Mouse (Mus musculus) ovary, adult 18-20 months (tissue): ENCODE data around the gene Dnaaf5.
A peak's percentile ranks its signal among the peaks of the same experiment; 100 is the strongest.

Experiments used
- DNase-seq: peaks from one replicate; pipeline ENCODE4 v3.0.0; 2022; ENCODE audit warnings: low spot score, mixed read lengths

Gene Dnaaf5

DNA sequence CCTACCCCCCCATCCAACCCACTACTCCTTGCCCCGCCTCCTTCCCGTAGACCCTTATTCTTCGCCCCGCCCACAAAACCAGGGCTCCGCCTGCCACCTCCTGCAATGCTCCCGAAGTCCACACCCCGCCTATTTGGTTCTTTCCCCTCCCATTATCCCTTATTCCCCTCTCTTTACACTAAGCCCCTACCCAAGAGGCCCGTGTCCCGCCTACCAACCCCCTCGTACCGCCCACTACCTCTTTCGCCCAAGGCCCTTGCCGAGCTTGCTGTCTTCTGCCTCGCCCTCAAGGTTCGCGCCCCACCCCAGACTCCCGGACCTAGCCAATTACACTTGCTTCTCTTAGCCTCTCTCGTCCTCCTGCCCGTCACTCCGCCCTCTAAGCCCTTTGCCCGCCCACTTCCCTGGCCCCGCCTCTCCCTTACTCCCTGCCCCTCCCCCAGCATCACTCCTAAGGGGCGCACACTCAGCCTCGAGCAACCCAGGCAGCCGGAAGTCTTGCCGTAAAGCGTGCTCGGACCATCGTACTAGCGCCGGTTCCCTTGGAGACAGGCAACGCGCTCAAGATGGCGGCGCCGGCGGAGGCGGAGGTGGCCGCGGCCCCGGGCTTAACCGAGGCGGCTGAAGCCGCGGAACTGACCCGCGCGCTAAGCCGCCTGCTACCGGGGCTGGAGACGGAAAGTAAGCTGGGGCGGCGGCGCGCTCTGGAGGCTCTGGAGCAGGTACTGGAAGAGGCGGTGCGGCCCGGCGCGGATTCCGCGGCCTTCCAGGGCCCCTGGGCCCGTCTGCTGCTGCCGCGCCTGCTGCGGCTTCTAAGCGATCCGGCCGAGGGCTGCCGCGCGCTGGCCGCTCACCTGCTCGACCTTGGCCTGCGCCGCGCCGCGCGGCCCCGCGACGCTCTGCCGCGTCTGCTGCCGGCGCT, at the start of gene Dnaaf5, which contains the start of gene Prkar1b:
Gene Dnaaf5, plus strand, starts transcription at position 543 of the 922 bp plus-strand sequence.
Gene Prkar1b, minus strand, starts transcription at position 321 of the 922 bp plus-strand sequence.
- peak; percentile 97 for DNase-seq

DNA sequence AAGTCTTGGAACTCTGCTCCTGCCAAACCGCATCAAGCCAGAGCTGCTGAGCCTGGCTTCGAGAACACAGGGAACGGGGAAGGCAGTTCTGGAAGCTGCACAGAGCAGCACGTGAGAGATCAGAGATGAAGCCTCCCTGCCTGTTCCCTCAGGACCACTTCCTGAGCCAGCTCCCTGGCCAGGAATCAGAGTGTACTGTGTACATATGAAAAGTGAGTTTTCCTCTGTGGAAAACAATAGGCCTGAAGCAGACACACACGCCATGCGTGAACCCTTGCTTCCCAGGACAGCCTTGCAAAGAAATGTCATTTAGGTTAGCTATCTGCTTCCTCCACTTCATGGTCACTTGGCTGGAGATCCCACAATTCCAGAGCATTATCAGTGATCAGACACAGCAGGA, 48.2 kb upstream of the Dnaaf5 start:
- no peak for DNase-seq

DNA sequence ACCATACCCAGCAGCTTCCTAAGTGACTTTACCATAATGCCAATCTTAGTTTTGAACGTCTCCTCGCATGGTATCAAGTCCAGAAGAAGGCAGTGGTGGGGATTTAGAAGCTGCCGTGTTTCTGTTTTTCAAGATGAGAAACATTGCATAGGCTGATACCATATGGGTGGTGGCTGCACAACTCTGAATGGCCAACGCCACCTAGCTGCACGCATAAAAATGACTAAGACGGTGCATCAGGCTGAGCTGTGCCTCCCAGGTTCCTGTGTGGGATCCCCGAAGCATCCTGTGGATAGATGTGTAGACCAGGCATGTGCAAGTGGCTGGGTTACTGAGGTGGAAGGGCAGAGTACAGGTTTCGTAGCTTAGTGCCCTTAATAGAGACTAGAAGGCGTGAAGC, 42.2 kb upstream of the Dnaaf5 start:
- DNase-seq, result no peak

DNA sequence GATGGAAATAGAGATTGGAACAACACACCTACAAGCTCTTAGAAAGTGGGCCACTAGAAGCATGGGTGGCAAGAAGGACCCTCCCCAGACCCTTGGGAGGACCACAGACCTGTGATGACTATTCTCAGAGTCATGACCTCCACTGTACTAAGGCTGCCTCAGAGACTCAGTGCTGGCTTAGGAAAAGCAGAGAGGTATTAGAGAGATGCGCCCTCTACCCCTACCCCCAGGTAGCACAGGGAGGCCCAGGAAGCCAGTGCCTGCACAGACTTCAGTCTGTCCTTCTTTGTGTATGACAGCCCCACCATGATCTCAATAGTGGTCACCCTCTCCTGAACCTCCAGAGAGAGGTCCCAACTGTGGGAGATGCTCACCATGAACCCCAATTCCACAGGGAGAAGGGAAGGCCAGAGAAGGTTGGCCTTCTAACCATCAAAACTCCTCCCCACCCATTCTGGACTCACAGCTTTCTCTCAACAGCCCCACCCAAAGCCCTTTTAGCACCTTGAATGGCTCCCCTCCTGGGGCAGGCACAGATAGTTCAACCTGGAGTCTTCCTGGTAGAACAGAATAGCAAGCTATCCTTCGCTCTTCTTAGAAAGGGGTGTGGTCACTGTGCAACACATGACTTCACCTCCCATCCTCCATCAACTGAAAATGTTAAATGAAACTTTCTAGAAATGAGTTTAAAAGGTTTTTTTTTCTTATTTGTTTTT, 39.7 kb upstream of the Dnaaf5 start:
- no peak for DNase-seq

DNA sequence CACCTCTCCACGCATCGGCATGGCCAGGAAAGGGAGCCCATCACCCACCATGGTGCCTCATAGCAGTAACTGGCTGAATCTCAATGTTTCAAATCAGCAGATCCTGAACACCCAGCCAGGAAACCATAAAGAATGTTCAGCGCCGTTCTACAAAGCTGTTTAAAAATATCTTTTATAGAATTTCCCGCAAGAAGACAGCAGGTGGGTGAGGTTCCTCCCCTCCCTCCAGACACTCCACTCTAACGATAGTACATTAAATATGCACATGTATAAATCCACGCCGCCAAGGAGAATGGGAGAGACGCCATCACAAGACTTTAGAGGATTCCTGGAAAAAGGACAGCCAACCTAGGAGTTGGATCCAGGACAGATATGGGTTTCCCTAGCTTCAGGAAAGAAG, 38.0 kb upstream of the Dnaaf5 start:
- no peak for DNase-seq

GRCm38 (mm10) chr5:139112418-139112817, 37.6 kb upstream of the Dnaaf5 start:
- no peak for DNase-seq

GRCm38 (mm10) chr5:139114876-139115275, 35.1 kb upstream of the Dnaaf5 start:
- DNase-seq, result no peak

- no peak for DNase-seq
Observed at GRCm38 (mm10) chr5:139115507-139115906, 34.5 kb upstream of the Dnaaf5 start.

DNA sequence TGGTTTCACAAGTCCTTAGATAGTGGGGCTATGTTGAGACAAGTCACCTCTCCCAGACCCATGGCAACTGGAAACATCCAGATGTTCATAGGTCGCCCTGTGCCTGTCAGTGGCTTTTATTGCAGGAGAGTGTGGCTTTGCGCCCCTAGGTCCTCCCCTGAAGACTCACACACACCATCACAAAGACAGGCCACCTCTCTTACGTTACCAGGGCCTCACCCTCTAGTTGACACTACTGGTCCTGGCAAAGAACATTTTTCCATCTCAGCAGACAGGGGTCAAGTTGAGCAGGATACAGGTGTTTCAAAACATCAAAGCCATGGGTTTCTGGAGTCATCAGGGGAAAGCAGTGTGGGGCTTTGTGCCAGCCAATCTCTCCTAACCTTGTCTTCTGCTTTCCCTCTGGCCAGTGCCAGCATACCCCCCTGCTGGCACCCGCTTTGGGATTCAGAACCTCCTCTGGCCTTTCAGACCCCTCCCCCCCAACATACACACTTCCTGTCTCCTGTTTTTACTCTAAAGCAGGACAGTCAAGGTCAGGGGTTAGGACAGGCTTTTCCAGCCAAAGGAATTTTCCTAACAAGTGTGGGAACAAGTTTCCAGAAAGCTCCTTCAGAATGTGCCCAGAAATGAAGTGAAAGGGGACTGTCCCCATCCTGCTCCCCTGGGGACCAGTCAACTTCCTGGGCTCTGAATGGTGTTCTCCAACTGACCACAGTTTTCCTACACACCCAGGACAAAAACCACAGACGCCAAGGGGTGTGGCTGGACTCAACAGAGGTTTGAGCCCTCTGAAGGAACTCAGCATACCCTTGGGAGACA, 31.7 kb upstream of the Dnaaf5 start:
- DNase-seq, result no peak

- no peak for DNase-seq
Observed at GRCm38 (mm10) chr5:139118961-139119276, 31.1 kb upstream of the Dnaaf5 start.

- DNase-seq, result no peak
Observed at GRCm38 (mm10) chr5:139125717-139126116, 24.3 kb upstream of the Dnaaf5 start.

DNA sequence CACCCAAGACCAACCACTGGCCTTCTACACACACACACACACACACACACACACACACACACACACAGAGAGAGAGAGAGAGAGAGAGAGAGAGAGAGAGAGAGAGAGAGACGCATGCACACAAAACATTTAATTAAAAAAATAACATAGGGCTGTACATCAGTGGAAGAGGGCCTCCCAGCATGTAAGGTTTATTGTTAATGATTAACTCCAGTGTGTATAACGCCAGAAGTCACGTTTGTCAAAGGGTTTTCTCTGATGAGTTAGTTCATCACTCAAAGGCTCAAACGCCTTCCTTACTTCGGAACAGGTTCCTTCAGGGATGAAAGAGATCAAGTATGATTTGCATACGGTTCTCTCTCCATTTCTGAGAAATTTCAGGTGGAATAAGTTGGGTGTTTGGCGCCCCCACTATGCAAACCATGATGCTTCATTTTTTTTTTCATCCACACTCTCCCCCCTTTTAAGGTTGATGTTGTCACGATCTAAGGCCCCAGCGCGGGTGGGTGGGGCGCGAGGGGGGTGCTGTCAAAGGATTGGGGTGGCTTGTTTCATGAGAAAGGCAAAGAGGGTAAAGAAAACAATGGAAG, 21.5 kb upstream of the Dnaaf5 start:
- no peak for DNase-seq

GRCm38 (mm10) chr5:139129078-139129477, 20.9 kb upstream of the Dnaaf5 start:
- no peak for DNase-seq

DNA sequence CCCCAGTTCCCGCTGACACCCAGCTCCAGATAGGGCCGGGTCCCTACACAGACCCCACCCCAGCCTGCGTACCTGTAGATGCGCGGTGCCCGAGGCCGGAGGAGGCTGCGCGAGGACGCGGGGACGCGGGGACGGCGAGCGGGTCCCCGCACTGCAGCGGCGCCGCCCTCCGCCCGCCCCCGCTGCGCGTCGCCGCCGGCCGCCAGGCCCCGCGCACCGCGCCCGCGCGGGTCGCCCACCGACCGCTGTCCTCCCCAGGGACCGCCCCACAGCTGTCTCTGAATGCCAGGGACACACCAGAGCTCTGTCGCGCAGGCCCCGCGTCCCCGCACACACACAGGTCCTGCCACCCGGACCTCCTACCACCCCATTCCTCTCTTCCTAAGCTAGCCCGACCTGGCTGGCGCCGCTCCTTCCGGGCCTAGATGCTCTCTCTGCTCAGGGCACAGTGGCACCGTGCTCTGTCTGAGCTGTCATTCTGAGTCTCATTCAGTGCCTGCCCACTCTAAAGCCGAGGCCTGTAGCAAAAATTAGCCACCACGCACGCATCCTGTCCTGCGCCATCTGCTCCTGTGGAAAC, 20.4 kb upstream of the Dnaaf5 start:
- DNase-seq, result no peak

- DNase-seq, result no peak
Observed at GRCm38 (mm10) chr5:139130351-139130750, 19.7 kb upstream of the Dnaaf5 start.

DNA sequence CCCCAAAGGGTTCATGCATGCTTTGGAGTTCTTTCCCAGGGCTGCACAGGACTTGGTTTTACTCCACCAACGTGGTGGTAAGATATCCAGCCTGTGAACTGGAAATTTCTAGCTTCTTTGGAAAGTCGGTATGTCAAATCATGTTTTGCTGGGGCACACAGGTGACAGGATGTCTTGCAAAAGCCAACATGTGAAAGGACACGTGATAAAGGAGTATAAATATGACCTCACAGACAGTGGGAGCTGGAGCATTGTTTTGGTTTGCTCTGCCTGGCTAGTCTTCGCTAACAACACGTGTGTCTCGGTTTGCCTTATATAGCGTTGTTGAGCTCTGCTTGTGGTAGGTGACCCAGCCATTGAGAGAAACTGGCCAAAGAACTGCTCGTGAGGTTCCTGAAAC, 15.5 kb upstream of the Dnaaf5 start:
- no peak for DNase-seq

DNA sequence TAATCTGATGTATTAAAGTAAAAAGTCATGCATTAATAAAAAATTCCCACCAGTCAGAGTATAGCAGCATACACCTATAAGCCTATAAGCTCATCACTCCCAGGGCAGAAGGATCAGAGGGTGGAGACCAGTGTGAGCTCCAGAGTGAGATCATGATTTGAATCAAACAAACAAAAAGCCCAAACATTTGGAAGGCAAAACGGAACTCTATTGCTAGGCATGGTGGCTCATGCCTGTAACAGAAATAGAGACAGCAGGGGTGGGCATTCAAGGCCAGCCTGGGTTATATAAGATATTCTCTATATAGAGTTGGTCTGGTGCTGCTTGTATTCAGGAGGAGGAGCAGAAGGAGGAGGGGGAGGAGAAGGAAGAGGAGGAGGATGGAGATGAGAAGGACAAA, 13.7 kb upstream of the Dnaaf5 start:
- no peak for DNase-seq

DNA sequence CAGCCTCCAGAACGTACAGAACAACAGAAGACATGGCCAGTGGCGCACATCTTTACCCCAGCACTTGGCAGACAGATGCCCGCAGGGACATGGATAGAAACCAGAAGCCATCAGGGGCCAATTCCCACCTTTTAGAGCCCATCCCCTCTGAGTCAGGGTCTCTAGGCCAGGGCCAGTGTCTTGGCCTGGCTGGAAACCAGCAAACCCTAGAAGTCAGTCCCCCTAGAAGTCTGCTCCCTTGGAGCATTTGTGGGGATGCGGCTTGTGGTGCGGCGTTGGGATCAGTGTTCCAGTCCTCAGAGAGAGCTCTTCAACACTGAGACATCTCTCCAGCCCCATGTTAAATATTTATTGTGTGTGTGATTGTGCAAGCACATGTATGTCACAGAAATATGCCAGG, 12.8 kb upstream of the Dnaaf5 start:
- DNase-seq, result no peak

DNA sequence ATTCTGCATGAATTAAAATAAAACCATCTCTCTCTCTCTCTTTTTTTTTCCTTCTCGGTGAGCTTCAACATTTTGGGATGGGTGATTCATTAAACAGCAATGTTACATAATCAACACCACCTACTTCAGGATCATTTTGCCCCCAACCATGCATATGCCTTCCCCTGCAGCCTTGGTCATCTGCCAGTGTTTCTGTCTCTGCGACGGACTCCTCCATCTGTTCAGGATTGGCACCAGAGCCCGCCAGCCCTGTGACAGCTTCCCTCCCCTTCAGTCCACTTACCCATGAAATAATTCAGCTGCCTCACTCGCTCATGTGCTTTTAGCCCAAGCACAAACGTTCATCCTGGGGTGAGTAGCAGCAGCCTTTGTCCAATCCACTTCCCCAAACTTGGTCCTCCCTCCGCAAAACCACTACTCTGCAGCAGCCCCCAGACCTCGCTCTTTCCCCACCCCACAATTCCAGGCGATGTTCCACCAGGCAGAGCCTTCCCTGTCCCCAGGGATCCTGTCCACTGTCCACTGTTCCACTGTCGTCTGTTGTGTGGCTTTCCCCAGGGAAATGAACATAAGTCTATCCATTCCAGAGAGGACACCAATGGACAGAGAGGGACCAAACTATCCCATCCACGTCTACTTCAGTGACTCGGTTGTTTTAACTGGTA, 11.6 kb upstream of the Dnaaf5 start:
- no peak for DNase-seq

GRCm38 (mm10) chr5:139138926-139139472, 11.0 kb upstream of the Dnaaf5 start:
- no peak for DNase-seq

DNA sequence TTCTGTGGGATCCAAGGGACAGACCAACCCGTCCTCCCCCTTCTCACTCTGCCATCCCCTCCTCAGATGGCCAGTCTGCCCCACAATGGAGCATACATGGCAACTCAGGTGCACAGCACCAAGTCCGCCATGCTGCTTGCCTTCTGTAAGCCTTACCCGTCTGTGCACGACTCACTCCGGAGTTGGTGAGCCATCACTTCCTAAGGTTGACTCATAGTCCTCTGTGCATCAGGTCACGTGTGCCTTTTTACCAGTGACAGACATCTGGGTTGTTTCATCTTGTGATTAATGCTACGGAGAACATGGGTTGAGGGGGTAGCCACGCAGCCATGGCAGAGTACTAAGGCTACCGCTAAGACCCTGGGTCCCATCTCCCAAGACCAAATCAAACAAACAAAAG, 9.4 kb upstream of the Dnaaf5 start:
- DNase-seq, result no peak
